Mouse (Mus musculus) left cerebral cortex, adult 2 months (tissue): Measurements from ENCODE around the gene Srrd. TPM values are rescaled to one million over a fixed set of nuclear protein-coding genes. Genes with fewer than 3 reads are reported as not detected.

ENCODE experiments used
- DNase-seq, 2 experiments: peaks; one replicate each; pipeline ENCODE4 v3.0.0; 2021 to 2022; ENCODE audit warnings: low spot score in 2 of 2, mixed read lengths in 1 of 2; ENCODE audit errors: extremely low spot score in 1 of 2
- H3K27ac ChIP-seq: fragments of 200-600 bp; 2 replicates; pipeline ENCODE4 v1.8.1; 2022
- H3K4me3 ChIP-seq: fragments of 200-600 bp; 2 replicates; pipeline ENCODE4 v1.8.1; 2022
- CTCF ChIP-seq: fragments of 200-600 bp; IDR thresholded peaks from 2 replicates; pipeline ENCODE4 v1.8.1; 2022; ENCODE audit warnings: antibody characterized with exemption, mild to moderate bottlenecking, moderate library complexity
- intact Hi-C: fragments of 180-260 bp; cut with DNase I; formaldehyde crosslinking; loops from one replicate; pipeline ENCODE4 v1.15.1; 2025
- total RNA-seq, 2 experiments: library from RNA; stranded (reverse); gene quantifications; 2 replicates each; pipeline ENCODE4 v1.2.3; 2021

The Srrd gene
- total RNA-seq, 2 experiments from 2014 or later: 23.1 to 29.9 TPM

DNA sequence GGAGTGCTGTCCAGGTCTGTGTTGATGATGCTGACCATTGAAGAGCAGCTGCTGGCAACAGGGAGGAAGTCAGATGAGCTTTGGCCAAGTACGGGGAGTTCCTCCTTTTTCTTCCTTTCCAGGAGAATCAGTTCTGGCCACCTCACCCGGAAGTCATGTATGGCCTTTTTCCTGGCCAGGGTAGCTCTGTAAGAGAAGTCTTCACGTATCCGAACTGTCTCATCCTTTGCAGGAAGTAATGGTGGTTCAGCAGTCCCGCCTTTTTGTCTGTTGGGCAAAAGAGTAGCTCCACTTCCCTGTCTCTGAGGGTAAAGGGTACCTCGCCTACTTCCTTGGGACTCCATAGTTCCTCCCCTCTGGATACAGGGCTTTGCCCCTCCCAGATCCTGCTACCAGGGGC, 12.7 kb upstream of the Srrd start:
- intact Hi-C loops: no loop called here
- Histone ChIP-seq H3K27ac (no peak overlapping the region), H3K4me3 (no peak overlapping the region)
- TF ChIP-seq CTCF: no peak
- no peak for DNase-seq

DNA sequence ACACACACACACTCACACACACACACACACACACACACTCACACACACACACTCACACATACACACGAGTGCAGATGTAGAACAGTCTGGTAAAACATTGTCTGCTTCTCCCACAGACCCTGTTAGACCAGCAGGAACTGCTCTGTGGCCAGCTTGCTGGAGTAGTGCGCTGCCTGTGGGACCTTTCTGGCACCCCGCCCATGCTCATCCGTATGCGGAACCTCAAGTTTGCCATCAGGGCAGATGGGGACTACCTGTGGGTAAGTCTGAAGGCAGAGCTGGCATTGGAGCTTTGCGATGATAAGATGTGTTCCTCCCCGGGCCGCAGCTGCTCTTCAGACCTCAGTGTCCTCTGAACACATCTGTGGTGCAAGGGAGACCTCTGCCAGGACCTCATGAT, 6.3 kb upstream of the Srrd start:
- TF ChIP-seq CTCF: no peak
- no peak for DNase-seq
- intact Hi-C loops: no loop called here
- no peak overlapping the region for H3K4me3 ChIP-seq
- no peak overlapping the region for H3K27ac ChIP-seq

DNA sequence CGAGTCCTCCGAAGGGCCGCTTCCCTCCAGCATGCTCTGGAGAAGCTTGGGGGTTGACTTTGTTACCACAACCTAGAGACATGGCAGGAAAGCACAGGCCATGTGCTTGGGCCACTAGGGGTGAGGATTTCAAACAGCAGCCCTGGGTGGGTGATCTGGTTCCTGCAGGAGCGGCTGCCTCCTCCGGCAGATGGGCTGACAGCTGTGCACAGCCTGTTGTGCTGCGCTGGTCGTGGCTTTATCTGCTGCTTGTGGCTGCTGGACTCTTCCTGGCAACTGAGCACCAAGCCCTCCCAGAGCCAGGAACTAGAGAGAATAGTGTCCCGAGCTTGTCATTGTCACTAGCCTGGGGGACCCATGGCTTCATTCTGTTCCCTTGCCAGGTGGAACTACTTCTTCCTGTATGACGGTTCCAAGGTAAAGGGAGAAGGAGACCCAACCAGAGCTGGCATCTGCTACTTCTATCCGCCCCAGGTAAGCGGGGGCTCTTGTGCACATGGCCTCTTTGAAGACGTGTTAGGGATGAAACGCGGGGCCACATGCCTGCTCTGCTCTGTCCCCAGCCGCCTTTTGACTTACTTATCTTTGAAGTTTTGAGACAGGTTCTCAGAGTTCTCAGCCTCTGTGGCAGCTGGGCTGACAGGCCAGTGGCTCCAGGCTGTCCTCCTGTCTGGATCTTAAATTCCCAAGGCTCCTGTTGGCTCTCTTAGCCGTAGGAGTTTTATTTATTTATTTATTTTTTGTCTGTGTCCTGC, 3.5 kb upstream of the Srrd start:
- TF ChIP-seq CTCF: no peak
- Histone ChIP-seq H3K27ac (no peak overlapping the region), H3K4me3 (peak overlapping the region; percentile 13)
- DNase-seq: no peak
- intact Hi-C loops: no loop called here

DNA sequence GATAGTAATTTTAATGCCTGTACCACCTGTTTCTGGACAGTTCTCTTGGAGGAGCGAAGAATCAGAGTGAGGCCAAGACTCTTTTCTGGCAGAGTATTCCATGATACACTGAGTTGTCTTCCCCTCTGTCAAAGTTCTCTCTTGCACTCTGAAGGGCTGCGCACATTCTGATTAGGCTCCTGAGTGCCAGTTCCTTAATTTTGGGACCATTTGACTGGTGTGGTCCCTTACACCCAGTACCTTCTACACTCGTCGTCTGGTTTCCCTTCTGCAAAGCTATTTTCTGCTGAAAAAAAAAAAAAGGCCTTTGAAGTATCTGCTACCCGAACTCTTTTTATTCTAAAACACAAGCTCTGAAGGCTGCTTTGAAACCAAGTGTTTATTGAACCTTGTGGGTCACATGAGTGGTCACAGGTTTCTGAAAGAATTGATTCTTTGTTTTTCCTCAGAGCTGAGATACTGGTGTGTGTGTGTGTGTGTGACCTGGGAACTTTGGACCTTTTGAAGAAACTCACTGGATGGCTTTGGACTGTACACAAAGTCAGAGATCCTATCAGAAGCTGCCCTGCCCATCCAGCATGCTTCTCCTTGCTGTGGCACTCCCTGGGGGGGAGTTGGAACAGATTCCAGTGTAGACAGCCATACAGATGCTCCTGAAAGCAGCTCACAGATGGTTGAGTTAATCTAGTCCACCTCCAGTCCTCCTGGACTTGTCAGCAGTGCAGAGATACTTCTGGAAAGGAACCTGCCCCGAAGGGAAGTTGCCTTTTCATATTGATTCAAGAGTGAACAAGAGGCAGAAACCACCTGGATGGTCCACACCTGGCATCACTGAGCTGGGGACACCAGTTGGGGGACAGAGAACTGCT, 1.5 kb upstream of the Srrd start:
- peak in 1 of 2 experiments; percentile 55 for DNase-seq

DNA sequence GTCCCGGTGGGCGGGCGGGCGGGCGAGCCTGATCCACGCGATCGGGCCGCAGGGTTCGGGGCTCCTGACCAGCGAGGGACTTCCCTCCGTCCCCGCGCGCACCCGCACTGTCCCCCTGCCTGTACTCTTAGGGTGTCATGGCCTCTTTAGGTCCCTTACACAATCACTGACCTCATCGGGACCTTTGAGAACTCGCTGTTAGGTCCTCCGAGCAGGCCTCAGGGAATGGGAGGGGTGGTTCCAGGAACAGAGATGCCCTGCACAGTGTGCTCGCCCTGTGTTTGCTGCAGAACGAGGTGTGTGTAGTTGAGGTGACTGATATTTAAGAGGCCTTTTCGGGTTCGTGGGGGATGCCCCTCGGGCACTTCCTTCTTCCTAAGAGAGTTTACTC, 360 bp upstream of the Srrd start:
- peak overlapping the region; percentile 85 for H3K4me3 ChIP-seq
- peak in 1 of 2 experiments; percentile 31 for DNase-seq
- peak overlapping the region; percentile 96 for H3K27ac ChIP-seq
- no peak for TF ChIP-seq CTCF
- intact Hi-C loops: loop anchor here (1.0 kb wide), 1 partner anchor 17 kb away; the partner anchor contains the start of gene Tfip11

More for the DNA sequence above, 1.5 kb upstream of the Srrd start:
- intact Hi-C loops: loop anchor here (2.0 kb wide), 1 partner anchor 84 kb away; no protein-coding TSS in a partner anchor
- peak overlapping the region; percentile 96 for H3K27ac ChIP-seq
- TF ChIP-seq CTCF: no peak
- peak overlapping the region; percentile 20; the same call in 1 of the 2 replicates for H3K4me3 ChIP-seq

DNA sequence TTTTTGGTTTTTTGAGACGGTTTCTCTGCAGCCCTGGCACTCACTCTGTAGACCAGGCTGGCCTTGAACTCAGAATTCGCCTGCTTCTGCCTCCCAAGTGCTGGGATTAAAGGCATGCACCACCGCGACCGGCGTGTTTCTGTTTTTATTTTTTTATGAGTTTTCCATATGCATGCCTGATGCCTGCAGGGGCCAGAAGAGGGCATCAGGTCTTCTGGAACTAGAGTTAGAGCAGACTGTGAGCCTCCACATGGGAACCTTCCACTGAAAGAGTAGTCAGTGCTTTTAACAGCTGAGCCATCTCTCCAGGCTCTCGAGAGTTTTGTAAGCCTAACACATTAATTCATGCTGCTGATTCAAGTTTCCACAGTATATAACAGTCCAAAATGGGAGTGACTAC, 3.6 kb downstream of the Srrd start:
- intact Hi-C loops: no loop called here
- peak; percentile 13 for TF ChIP-seq CTCF
- no peak overlapping the region for H3K4me3 ChIP-seq
- H3K27ac ChIP-seq: no peak overlapping the region
- no peak for DNase-seq

DNA sequence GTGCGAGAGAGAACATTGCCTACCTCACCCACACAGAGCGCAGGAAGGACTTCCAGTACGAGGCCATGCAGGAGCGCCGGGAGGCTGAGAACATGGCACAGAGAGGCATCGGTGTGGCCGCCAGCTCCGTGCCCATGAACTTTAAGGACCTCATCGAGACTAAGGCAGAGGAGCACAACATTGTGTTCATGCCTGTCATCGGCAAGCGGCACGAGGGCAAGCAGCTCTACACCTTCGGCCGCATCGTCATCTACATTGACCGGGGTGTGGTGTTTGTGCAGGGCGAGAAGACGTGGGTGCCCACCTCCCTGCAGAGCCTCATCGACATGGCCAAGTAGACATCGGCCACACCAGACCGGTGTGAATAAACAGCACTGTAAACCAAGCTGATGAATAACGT, 5.8 kb downstream of the Srrd start:
- Histone ChIP-seq H3K27ac (no peak overlapping the region), H3K4me3 (no peak overlapping the region)
- no peak for TF ChIP-seq CTCF
- intact Hi-C loops: no loop called here
- DNase-seq: no peak

DNA sequence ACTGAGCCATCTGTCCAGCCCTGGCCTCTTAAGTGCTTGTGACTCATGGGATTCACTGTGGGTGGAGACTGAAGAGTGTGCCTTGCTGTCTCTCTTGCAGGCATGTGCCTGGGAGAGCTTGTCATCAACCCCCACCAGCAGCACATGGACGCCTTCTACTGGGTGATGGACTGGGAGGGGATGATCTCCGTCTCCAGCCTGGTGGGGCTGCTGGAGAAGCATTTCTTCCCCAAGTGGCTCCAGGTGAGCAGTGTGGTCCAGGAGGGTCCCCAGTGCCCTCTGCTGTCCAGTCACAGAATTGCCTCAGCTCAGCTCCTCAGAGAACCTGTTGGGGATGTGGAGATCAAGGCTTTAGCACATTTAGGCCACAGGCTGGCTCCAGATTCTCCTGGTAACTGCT, 7.4 kb downstream of the Srrd start:
- peak; percentile 62 for TF ChIP-seq CTCF
- intact Hi-C loops: loop anchor here (2.0 kb wide), 1 partner anchor 95 kb away; no protein-coding TSS in a partner anchor
- Histone ChIP-seq H3K27ac (no peak overlapping the region), H3K4me3 (no peak overlapping the region)
- DNase-seq: peak; percentile 47 to 60

DNA sequence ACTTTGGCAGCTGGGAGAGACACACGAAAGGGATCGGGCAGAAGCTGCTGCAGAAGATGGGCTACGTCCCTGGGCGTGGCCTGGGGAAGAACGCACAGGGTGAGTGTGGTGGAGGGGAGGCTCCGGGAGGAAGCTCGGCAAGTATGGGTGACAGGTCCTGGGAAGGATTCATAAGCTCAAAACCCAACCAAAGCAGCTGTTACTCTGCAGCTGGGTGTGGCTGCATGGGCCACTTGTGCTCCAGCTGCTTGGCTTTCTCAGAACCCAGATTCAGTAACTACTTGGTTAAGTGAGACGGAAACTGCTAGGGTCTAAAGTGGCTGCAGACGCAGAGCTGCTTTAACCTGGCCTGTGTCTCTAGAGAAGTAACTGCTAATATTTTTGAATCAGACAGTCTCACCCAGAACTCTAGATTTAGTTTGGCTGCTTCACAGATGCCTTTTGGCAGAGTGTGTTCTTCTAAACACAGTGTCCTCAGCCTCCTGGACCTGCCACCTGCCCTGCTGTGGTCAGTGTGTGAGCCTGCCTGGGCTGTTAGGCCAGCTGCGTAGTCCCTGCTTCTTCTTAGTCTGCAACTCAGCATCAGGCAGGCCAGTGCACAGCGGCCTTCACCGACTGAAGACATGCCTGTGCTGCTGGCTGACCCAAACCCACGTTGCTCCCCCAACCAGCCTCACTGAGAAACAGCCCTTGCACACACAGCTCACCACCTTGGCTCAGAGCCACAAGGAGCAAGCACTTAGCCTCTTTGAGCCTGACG, 12.9 kb downstream of the Srrd start:
- intact Hi-C loops: no loop called here
- no peak for TF ChIP-seq CTCF
- H3K4me3 ChIP-seq: no peak overlapping the region
- no peak overlapping the region for H3K27ac ChIP-seq
- DNase-seq: no peak

DNA sequence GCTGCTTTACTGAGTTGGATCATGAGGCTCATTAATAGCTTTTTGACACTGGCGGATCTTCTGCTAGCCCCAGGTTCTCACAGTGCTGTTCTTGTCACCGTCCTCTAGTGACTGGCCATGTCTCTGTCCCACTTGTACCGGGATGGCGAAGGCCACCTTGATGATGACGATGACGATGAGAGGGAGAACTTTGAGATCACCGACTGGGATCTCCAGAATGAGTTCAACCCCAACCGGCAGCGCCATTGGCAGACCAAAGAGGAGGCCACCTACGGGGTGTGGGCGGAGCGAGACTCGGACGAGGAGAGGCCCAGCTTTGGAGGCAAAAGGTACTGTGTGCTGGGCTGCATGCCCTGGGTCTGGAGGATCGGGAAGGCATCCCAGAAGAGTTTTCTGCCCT, 15.0 kb downstream of the Srrd start:
- TF ChIP-seq CTCF: no peak
- no peak for DNase-seq
- Histone ChIP-seq H3K27ac (no peak overlapping the region), H3K4me3 (no peak overlapping the region)
- intact Hi-C loops: loop anchor here (2.0 kb wide), 1 partner anchor 51 kb away; the partner anchor contains the start of gene Tpst2

DNA sequence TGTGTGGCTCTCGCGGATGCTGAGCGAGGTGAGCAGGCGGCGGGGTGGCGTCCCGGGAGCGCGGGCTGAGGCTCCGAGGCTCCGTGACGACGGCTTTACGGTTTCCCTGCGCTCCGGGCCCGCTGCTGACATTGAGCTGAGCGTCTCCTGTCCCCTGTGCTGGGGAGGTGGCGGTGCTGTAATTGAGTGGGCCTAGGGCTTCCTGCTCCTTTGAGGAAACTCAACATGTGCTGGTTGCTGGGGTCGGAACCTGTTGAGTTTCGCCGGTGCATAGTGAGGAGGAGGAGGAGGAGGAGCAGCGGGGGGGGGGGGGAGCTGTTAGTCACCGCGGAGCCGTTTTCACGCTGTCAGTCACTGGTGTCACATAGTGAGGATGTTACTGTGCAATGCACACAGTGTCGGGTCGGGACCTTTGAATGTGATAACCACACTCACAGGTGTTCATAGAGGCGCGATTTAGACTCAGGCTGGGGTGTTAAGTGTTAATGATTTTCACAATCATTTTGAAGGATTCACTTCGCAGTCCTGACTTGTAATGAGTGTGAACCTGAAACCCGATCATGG, 16.3 kb downstream of the Srrd start:
- DNase-seq: no peak
- Histone ChIP-seq H3K27ac (peak overlapping the region; percentile 95), H3K4me3 (peak overlapping the region; percentile 100)
- TF ChIP-seq CTCF: no peak
- intact Hi-C loops: loop anchor here (1.0 to 2.0 kb wide), 3 partner anchors 17 to 86 kb away; partner anchors contain the start of genes Hps4, Srrd and Tpst2
